Mouse (Mus musculus): ENCODE data around the gene Sdf2. TPM values are rescaled to one million over a fixed set of nuclear protein-coding genes. Genes with fewer than 3 reads are reported as not detected.

The Sdf2 gene
- polyA plus RNA-seq, 1 experiment from 2014 or later: 107 TPM

Other genes with a start within 250 kb of the Sdf2 start
- gene Dhrs13, start 213.5 kb upstream of the Sdf2 start, polyA plus RNA-seq (2014; fragmentation: Nextera tagmentation; extraction: Ambion mirVana): 55.6 and 58.6 TPM in 2 replicates
- 106 and 117 TPM in 2 replicates for gene Flot2, start 207.8 kb upstream of the Sdf2 start, polyA plus RNA-seq (2014; fragmentation: Nextera tagmentation; extraction: Ambion mirVana)
- gene Eral1, start 165.4 kb upstream of the Sdf2 start, polyA plus RNA-seq (2014; fragmentation: Nextera tagmentation; extraction: Ambion mirVana): 30.4 and 33.6 TPM in 2 replicates
- gene Fam222b, start 151.1 kb upstream of the Sdf2 start, polyA plus RNA-seq (2014; fragmentation: Nextera tagmentation; extraction: Ambion mirVana): 29.3 and 35.6 TPM in 2 replicates
- gene Traf4, start 80.2 kb upstream of the Sdf2 start, polyA plus RNA-seq (2014; fragmentation: Nextera tagmentation; extraction: Ambion mirVana): 56.5 and 77.9 TPM in 2 replicates
- 3.9 and 6.1 TPM in 2 replicates for gene Nek8, start 69.1 kb upstream of the Sdf2 start, polyA plus RNA-seq (2014; fragmentation: Nextera tagmentation; extraction: Ambion mirVana)
- gene Tlcd1, start 69.0 kb upstream of the Sdf2 start, polyA plus RNA-seq (2014; fragmentation: Nextera tagmentation; extraction: Ambion mirVana): 14.6 and 16.7 TPM in 2 replicates
- 906 and 951 TPM in 2 replicates for gene Rpl23a, start 62.2 kb upstream of the Sdf2 start, polyA plus RNA-seq (2014; fragmentation: Nextera tagmentation; extraction: Ambion mirVana)
- 61.5 and 63.9 TPM in 2 replicates for gene Rab34, start 57.3 kb upstream of the Sdf2 start, polyA plus RNA-seq (2014; fragmentation: Nextera tagmentation; extraction: Ambion mirVana)
- 2.8 and 3.5 TPM in 2 replicates for gene Proca1, start 52.4 kb upstream of the Sdf2 start, polyA plus RNA-seq (2014; fragmentation: Nextera tagmentation; extraction: Ambion mirVana)
- 22.3 and 32.0 TPM in 2 replicates for gene Supt6, start 241 bp downstream of the Sdf2 start, polyA plus RNA-seq (2014; fragmentation: Nextera tagmentation; extraction: Ambion mirVana)
- 63.2 and 73.7 TPM in 2 replicates for gene 2610507B11Rik, start 16.0 kb downstream of the Sdf2 start, polyA plus RNA-seq (2014; fragmentation: Nextera tagmentation; extraction: Ambion mirVana)
- gene BC030499, start 45.1 kb downstream of the Sdf2 start, polyA plus RNA-seq (2014; fragmentation: Nextera tagmentation; extraction: Ambion mirVana): 0.08 and 0.30 TPM in 2 replicates
- 3.4 and 3.5 TPM in 2 replicates for gene Spag5, start 55.8 kb downstream of the Sdf2 start, polyA plus RNA-seq (2014; fragmentation: Nextera tagmentation; extraction: Ambion mirVana)
- gene Aldoc, start 77.2 kb downstream of the Sdf2 start, polyA plus RNA-seq (2014; fragmentation: Nextera tagmentation; extraction: Ambion mirVana): 245 and 350 TPM in 2 replicates
- gene Pigs, start 82.7 kb downstream of the Sdf2 start, polyA plus RNA-seq (2014; fragmentation: Nextera tagmentation; extraction: Ambion mirVana): 71.4 and 80.0 TPM in 2 replicates
- gene Unc119, start 97.7 kb downstream of the Sdf2 start, polyA plus RNA-seq (2014; fragmentation: Nextera tagmentation; extraction: Ambion mirVana): 74.8 and 91.5 TPM in 2 replicates
- gene Foxn1, start 140.8 kb downstream of the Sdf2 start, polyA plus RNA-seq (2014; fragmentation: Nextera tagmentation; extraction: Ambion mirVana): not detected in 2 replicates
- not detected in 2 replicates for gene Slc13a2, start 176.5 kb downstream of the Sdf2 start, polyA plus RNA-seq (2014; fragmentation: Nextera tagmentation; extraction: Ambion mirVana)
- 26.1 and 27.6 TPM in 2 replicates for gene Slc46a1, start 220.0 kb downstream of the Sdf2 start, polyA plus RNA-seq (2014; fragmentation: Nextera tagmentation; extraction: Ambion mirVana)